Mouse (Mus musculus) forebrain, embryonic 15.5 days (tissue): ENCODE results near the gene Sc5d. TPM values are rescaled to one million over a fixed set of nuclear protein-coding genes. Genes with fewer than 3 reads are reported as not detected.

ENCODE experiments used
- ATAC-seq: fragments of 200-750 bp; cut with Nextera tagmentation; replicated peaks from 2 replicates; pipeline ENCODE4 v1.8.0; 2017; ENCODE audit warnings: mild to moderate bottlenecking, moderate TSS enrichment, moderate library complexity
- H3K27ac ChIP-seq: fragments of 300-500 bp; sonication (generic); replicated peaks from 2 replicates; pipeline ENCODE4 v1.5.1; 2015; ENCODE audit warnings: mild to moderate bottlenecking, inconsistent platforms
- H3K27me3 ChIP-seq: fragments of 300-500 bp; sonication (generic); 2 replicates; pipeline ENCODE4 v1.6.1; 2015; ENCODE audit warnings: inconsistent platforms
- H3K36me3 ChIP-seq: fragments of 300-500 bp; sonication (generic); 2 replicates; pipeline ENCODE4 v1.6.1; 2015; ENCODE audit warnings: mild to moderate bottlenecking, inconsistent platforms
- H3K4me1 ChIP-seq: fragments of 300-500 bp; sonication (generic); 2 replicates; pipeline ENCODE4 v1.6.1; 2015; ENCODE audit warnings: inconsistent platforms
- H3K4me2 ChIP-seq: fragments of 300-500 bp; sonication (generic); replicated peaks from 2 replicates; pipeline ENCODE4 v1.6.1; 2015; ENCODE audit warnings: mild to moderate bottlenecking, inconsistent platforms
- H3K4me3 ChIP-seq: fragments of 300-500 bp; sonication (generic); 2 replicates; pipeline ENCODE4 v1.5.1; 2015; ENCODE audit warnings: mild to moderate bottlenecking, inconsistent platforms
- H3K9ac ChIP-seq: fragments of 300-500 bp; sonication (generic); replicated peaks from 2 replicates; pipeline ENCODE4 v1.6.1; 2015; ENCODE audit warnings: mild to moderate bottlenecking, inconsistent platforms
- H3K9me3 ChIP-seq: fragments of 300-500 bp; sonication (generic); 2 replicates; pipeline ENCODE4 v1.6.1; 2016; ENCODE audit warnings: inconsistent platforms
- WGBS: fragments of 180-500 bp; shearing (Covaris S2); methylation state at CpG from one replicate; pipeline ENCODE4 v1.1.7; 2015; ENCODE audit warnings: mixed read lengths; 5-methylcytosine and 5-hydroxymethylcytosine counted together
- polyA plus RNA-seq: library from polyadenylated mRNA; unstranded; fragments of >200 nt; fragmentation: Nextera tagmentation; extraction: Ambion mirVana; gene quantifications from 2 replicates; pipeline ENCODE4 v1.2.1, GENCODE M21; 2015

Sc5d gene
- polyA plus RNA-seq, 1 experiment from 2014 or later = 68.1 TPM

- WGBS = 89% methylated on average over 5 of the region's 5 CpGs
- Histone ChIP-seq H3K27ac (no peak overlapping the region), H3K4me2 (no peak overlapping the region), H3K4me1 (peaks cover 14% of the 10 kb centered on the region), H3K9me3 (no peaks in the 10 kb centered on the region), H3K9ac (no peak overlapping the region), H3K36me3 (no peaks in the 10 kb centered on the region), H3K4me3 (no peak overlapping the region), H3K27me3 (no peaks in the 10 kb centered on the region)
- no peak for ATAC-seq
Observed at GRCm38 (mm10) chr9:42244173-42244572, 19.9 kb downstream of the Sc5d start.

DNA sequence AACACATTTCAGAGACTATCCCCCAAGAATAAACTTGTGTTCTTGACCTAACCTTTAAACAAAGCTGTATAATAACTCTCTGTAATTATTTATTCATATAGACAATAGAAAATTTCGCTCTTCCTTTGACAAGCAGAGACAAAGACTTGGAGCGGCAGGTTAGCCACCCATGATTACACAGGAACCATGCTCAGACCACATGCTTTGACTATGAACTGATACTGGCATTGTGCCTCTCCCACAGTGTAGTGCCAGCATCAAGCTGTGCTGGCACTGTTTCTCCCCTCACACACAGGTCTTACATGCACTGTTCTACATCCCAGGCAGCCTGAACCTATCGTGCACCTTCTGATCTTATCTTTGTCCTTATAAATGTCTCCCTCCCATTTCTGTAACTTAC is 23.0 kb downstream of the Sc5d start:
- no peak overlapping the region for H3K9ac ChIP-seq
- peak overlapping the region; percentile 73 for H3K27ac ChIP-seq
- 22% methylated on average over 3 of the region's 3 CpGs for WGBS
- no peaks in the 10 kb centered on the region for H3K27me3 ChIP-seq
- peak overlapping the region; percentile 27; the same call in 1 of the 2 replicates for H3K4me2 ChIP-seq
- peaks cover 14% of the 10 kb centered on the region for H3K4me1 ChIP-seq
- no peaks in the 10 kb centered on the region for H3K36me3 ChIP-seq
- H3K9me3 ChIP-seq = no peaks in the 10 kb centered on the region
- no peak overlapping the region for H3K4me3 ChIP-seq
- ATAC-seq = peak; percentile 88

DNA sequence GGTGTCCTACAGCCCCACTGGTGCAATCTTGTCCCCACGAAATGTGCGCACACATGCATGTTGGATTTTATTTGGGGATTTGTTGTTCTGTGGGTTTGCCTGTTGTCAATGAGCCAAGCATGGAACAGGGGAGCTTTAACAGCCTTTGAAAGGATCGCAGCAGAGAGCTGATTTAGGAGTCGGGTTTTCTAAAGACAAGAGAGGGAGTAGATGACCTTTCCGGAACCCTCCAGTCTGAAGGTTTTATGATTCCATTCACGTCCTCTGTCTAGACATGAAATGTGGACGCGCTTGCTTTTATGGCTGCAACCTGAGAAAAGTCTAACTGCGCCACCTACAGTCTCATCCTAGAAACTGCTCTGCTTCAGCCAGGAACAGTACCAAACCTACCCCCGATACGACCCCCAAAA is 23.5 kb downstream of the Sc5d start:
- Histone ChIP-seq H3K9me3 (no peaks in the 10 kb centered on the region), H3K36me3 (no peaks in the 10 kb centered on the region), H3K4me3 (no peak overlapping the region), H3K27me3 (no peaks in the 10 kb centered on the region), H3K4me2 (peak overlapping the region; percentile 27; the same call in 1 of the 2 replicates), H3K4me1 (peaks cover 14% of the 10 kb centered on the region), H3K9ac (no peak overlapping the region), H3K27ac (peak overlapping the region; percentile 73)
- ATAC-seq = peak; percentile 78
- 9% methylated on average over 11 of the region's 11 CpGs for WGBS

DNA sequence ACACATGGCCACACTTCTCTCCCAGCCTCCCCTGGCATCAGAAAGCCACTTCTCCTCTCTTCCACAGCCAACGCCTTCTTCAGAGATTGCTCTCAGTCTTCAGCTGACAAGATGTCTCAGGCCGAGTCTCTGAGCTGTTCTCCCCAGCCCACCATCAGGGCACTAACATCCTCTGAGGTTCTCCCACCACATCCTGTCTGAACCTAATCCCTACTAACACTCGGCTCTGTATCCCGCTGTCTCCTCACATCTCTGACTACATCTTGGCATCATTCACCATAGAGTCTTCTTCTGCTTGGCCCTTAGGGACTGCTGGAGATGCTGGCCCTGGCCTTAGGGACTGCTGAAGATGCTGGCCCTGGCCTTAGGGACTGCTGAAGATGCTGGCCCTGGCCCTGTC is 25.2 kb downstream of the Sc5d start:
- Histone ChIP-seq H3K4me1 (peaks cover 14% of the 10 kb centered on the region), H3K4me2 (no peak overlapping the region), H3K4me3 (no peak overlapping the region), H3K9me3 (no peaks in the 10 kb centered on the region), H3K9ac (no peak overlapping the region), H3K36me3 (no peaks in the 10 kb centered on the region), H3K27me3 (no peaks in the 10 kb centered on the region), H3K27ac (no peak overlapping the region)
- WGBS = 86% methylated on average over 4 of the region's 4 CpGs
- no peak for ATAC-seq

DNA sequence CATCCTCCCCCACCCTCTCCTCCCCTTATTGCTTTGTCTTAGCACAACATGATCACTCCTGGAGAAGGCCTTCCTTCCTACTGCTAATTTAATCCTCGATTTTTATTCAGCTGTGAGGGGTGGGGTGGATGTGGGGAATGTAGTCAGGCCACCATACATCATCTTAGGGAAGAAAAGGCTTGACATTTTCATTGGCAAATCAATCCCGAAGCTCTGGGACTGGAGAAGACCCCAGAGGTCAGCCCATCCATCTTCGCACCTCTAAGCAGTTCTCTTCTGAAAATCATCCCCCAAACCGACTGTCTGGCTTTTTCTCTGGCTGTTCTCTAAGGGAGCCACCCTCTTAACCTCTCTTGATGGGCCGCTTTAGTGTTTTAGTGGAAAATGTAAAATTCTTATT is 32.9 kb downstream of the Sc5d start:
- peaks cover 5% of the 10 kb centered on the region; the same call in 1 of the 2 replicates for H3K4me1 ChIP-seq
- no peaks in the 10 kb centered on the region for H3K27me3 ChIP-seq
- no peak overlapping the region for H3K9ac ChIP-seq
- ATAC-seq = no peak
- WGBS = 73% methylated on average over 5 of the region's 5 CpGs
- H3K9me3 ChIP-seq = no peaks in the 10 kb centered on the region
- no peak overlapping the region for H3K4me2 ChIP-seq
- H3K4me3 ChIP-seq = no peak overlapping the region
- no peak overlapping the region for H3K27ac ChIP-seq
- no peaks in the 10 kb centered on the region for H3K36me3 ChIP-seq

- H3K27me3 ChIP-seq = no peaks in the 10 kb centered on the region
- H3K4me2 ChIP-seq = no peak overlapping the region
- peaks cover 5% of the 10 kb centered on the region; the same call in 1 of the 2 replicates for H3K4me1 ChIP-seq
- H3K9me3 ChIP-seq = no peaks in the 10 kb centered on the region
- no peak for ATAC-seq
- H3K27ac ChIP-seq = 0 out of 2 replicates have a peak overlapping the region, but pooled peaks have one; percentile 46
- no peak overlapping the region for H3K4me3 ChIP-seq
- H3K9ac ChIP-seq = no peak overlapping the region
- H3K36me3 ChIP-seq = no peaks in the 10 kb centered on the region
- 94% methylated on average over 2 of the region's 2 CpGs for WGBS
Observed at GRCm38 (mm10) chr9:42230333-42230732, 33.7 kb downstream of the Sc5d start.

DNA sequence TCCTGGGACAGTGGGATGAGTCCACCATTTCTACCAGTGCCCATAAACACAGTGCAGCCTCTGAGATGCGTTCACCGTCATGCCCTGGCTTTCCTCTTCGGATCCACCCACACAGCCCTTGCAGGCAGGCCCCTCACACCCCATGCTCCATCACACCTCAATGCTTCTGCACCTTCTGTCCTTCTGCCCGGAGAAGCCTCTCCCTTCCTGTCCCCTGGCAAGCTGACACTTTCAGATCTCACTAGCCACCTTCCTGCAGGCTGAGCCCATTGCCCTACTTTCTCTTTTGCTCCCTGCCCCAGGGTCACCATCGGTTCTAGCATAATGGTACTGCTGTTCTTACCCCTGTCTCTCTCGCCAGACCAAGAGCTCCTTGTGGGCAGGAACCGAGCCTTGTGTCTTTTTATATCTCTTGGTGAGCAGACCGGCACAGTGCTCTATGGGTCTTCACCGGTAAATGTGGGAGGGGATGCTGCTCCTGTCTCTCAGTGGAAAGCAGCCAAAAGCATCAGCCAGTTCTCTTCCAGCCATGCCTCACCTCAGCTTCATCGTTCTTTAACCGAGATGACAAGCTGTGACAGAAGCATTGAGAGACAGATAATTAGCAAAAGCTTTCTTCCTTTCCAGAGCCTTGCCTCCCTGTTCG is 34.5 kb downstream of the Sc5d start:
- Histone ChIP-seq H3K4me3 (no peak overlapping the region), H3K27me3 (no peaks in the 10 kb centered on the region), H3K4me1 (peaks cover 5% of the 10 kb centered on the region; the same call in 1 of the 2 replicates), H3K27ac (peak overlapping the region; percentile 46), H3K4me2 (no peak overlapping the region), H3K9ac (no peak overlapping the region), H3K36me3 (no peaks in the 10 kb centered on the region), H3K9me3 (no peaks in the 10 kb centered on the region)
- WGBS = 67% methylated on average over 12 of the region's 12 CpGs
- no peak for ATAC-seq

- Histone ChIP-seq H3K9ac (no peak overlapping the region), H3K4me3 (no peak overlapping the region), H3K4me2 (no peak overlapping the region), H3K36me3 (no peaks in the 10 kb centered on the region), H3K27me3 (no peaks in the 10 kb centered on the region), H3K4me1 (peaks cover 5% of the 10 kb centered on the region; the same call in 1 of the 2 replicates), H3K9me3 (no peaks in the 10 kb centered on the region), H3K27ac (no peak overlapping the region)
- 91% methylated on average over 1 of the region's 1 CpGs for WGBS
- no peak for ATAC-seq
Observed at GRCm38 (mm10) chr9:42227804-42228203, 36.3 kb downstream of the Sc5d start.

DNA sequence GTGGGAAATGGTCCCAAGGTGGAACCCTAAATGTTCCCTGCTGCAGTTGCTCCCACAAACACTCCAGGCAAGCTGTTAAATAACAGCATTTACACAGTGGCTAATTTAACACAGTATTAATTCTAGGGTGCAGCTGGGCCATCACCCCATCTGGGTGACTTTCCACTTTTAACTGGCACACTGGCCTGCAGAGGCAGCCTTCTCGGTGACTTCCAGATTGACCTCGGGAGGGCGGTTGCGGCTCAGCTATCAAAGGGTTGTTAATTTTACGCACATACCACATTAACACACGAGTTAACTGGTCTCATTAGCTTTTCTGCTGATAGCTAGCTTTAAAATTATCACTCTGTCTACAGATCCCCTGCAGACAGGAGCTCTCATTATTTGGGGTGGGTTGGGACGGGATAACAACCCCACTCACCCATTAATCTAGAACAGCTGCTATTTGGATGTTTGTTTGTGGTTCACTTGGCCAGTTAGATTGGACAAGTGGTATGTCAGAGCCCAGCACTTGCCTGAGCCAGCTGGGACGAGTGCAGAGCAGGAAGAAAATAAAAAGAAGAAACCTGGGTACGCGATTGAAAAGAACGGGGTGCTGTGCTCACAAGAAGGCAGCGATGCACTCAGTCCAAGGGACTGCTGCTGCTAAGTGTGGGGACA is 44.9 kb downstream of the Sc5d start:
- H3K9me3 ChIP-seq = no peaks in the 10 kb centered on the region
- no peak overlapping the region for H3K4me3 ChIP-seq
- no peak overlapping the region for H3K27ac ChIP-seq
- no peak overlapping the region for H3K9ac ChIP-seq
- no peaks in the 10 kb centered on the region for H3K36me3 ChIP-seq
- H3K4me1 ChIP-seq = peaks cover 9% of the 10 kb centered on the region; the same call in 1 of the 2 replicates
- no peak for ATAC-seq
- no peaks in the 10 kb centered on the region for H3K27me3 ChIP-seq
- 60% methylated on average over 12 of the region's 12 CpGs for WGBS
- no peak overlapping the region for H3K4me2 ChIP-seq

DNA sequence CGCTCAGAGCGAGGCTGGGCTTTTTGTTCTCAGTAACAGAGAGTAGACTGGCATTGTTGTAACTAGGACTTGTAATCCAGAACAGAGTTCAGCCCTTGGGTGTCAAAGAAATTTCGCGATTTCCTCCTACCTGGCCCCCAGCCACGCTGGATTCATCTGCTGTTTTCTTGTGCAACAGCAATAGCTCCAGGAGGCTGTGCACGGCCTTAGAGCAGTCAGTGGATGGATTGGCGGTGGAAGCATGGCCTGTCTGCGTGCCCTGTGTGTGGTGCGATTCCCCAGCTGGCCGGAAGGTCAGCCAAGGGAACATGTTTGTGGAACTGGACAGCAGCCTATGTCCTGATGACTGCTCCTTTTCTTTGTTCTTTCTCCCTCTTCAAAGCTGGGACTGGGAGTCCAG is 46.4 kb downstream of the Sc5d start:
- Histone ChIP-seq H3K9ac (no peak overlapping the region), H3K27ac (no peak overlapping the region), H3K4me1 (peaks cover 9% of the 10 kb centered on the region; the same call in 1 of the 2 replicates), H3K4me3 (no peak overlapping the region), H3K36me3 (no peaks in the 10 kb centered on the region), H3K9me3 (no peaks in the 10 kb centered on the region), H3K4me2 (no peak overlapping the region), H3K27me3 (no peaks in the 10 kb centered on the region)
- 73% methylated on average over 10 of the region's 10 CpGs for WGBS
- no peak for ATAC-seq

DNA sequence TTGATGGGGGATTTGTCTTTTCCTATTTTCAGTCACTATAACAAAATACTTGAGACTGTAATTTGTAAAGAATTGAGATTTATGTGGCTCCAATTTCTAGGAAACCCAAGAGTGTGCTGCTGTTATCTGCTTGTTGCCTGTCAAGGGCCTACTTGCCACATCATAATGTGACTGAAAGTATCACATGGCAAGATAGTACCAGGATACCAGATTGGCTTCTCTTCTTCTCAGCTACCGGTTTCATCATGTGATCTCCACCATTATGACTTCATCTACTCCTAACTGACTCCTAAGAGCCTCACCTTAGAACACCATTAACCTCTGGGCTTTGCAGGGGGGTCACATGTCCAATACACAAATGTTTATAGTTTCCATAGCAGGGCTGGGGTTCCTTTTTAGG is 49.9 kb downstream of the Sc5d start:
- no peak for ATAC-seq
- no peaks in the 10 kb centered on the region for H3K27me3 ChIP-seq
- H3K9ac ChIP-seq = no peak overlapping the region
- no peak overlapping the region for H3K4me2 ChIP-seq
- peaks cover 5% of the 10 kb centered on the region; the same call in 1 of the 2 replicates for H3K4me1 ChIP-seq
- no peak overlapping the region for H3K4me3 ChIP-seq
- 90% methylated on average over 1 of the region's 1 CpGs for WGBS
- no peaks in the 10 kb centered on the region for H3K36me3 ChIP-seq
- H3K9me3 ChIP-seq = no peaks in the 10 kb centered on the region
- no peak overlapping the region for H3K27ac ChIP-seq

GRCm38 (mm10) chr9:42213142-42213541 is 50.9 kb downstream of the Sc5d start:
- no peak overlapping the region for H3K4me2 ChIP-seq
- H3K4me3 ChIP-seq = no peak overlapping the region
- no peak overlapping the region for H3K9ac ChIP-seq
- H3K9me3 ChIP-seq = no peaks in the 10 kb centered on the region
- H3K27me3 ChIP-seq = no peaks in the 10 kb centered on the region
- peaks cover 2% of the 10 kb centered on the region; the same call in 1 of the 2 replicates for H3K4me1 ChIP-seq
- no peaks in the 10 kb centered on the region for H3K36me3 ChIP-seq
- ATAC-seq = no peak
- H3K27ac ChIP-seq = no peak overlapping the region
- 93% methylated on average over 1 of the region's 1 CpGs for WGBS
